Mouse (Mus musculus): ENCODE measurements at regions not wholly inside any gene's neighbourhood (a gene's known extent, or its start where the extent isn't known, plus 50 kb on each side); places are given as distances from the start of the nearest gene placed in this dataset.

DNA sequence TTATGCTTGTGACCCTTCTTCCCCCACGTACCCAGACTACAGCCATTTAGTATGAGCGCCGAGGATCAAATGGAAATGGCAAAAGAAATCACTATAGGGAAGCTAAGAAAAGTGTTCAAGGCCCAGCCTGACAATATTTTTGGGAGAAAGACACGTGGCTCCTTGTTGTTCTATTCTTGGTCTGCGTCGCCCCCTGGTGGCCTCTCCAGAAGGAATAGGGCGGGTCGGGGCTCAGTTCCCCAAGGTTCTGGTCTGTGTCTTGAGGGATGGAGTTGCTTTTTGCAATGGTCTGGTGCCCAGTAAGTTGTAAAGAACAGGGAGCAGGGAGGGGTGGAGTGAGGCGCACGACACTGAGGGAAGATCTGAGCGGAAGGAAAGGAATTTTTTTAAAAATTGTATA, 264.4 kb upstream of the Nfe2l3 start:
- no peak overlapping the region for H3K4me3 ChIP-seq (replicated peaks in 1 of 3; ENCODE audit: low read depth in 2 of 3, low read length in 2 of 3, poor library complexity in 1 of 3)

DNA sequence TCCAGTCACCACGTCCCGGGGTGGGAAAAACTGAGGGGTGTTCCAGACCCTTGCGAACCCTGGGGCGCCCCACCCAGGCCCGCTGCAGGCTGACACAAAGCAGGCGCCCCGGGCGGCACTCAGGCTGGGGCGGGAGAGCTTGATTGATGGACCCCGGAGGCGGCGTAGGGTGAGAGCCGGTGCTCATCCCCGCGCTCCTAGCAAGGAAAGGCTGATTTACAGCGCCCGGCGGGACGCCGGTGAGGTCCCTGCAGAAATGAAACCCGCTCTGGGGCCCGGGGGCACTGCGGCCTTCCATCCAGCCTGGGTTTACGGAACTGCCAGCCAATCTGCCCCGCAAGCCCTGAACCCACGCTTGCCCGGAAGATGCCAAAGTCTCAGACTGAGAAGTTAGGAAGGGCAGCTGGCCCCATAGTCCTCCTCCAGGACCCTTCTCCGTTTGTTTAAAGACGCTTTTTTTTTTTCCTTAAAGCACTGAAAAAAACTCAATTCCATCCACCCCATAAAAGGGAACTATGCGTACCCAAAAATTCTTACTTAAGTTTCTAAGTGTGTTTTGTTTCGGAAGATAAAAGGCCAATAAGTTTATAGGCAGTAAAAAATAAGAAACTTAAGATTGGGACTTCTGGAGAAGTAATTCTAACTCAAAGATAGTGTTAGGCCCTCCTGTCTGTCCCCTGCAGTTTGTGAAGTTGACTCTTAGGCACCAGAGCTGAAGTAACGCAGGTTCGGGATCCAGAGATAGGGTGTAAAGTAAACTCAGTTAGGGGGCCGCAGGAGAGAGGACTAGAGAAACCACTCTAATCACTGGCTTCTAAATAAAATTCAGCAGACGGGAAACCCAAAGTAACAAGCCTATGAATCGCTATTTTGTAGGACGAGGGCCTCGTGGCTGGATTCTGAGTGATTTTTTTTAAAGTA, 263.4 kb upstream of the Nfe2l3 start:
- H3K4me3 ChIP-seq (replicated peaks in 1 of 3; ENCODE audit: low read depth in 2 of 3, low read length in 2 of 3, poor library complexity in 1 of 3) = no peak overlapping the region
- in situ Hi-C loops (cut with MboI; ENCODE audit: low pct_ligation_motif_present, low pct_unique_long_range_greater_than_20kb, low sequenced_read_pairs) = loop anchor here (5.0 to 25.0 kb wide), 2 partner anchors 182 to 362 kb away; no protein-coding TSS in a partner anchor

More for the DNA sequence above, 264.4 kb upstream of the Nfe2l3 start:
- Histone ChIP-seq H3K79me2 (replicated peaks; ENCODE audit: control insufficient read depth, extremely low read depth, insufficient read depth, poor library complexity, severe bottlenecking) (no peaks in the 10 kb centered on the region), H3K4me1 (ENCODE audit: control insufficient read depth in 1 of 2, insufficient read depth in 2 of 2) (peaks cover 2 to 5% of the 10 kb centered on the region in 2 experiments; a peak in 3 of 4 replicates), H3K9ac (ENCODE audit: insufficient read depth, low read depth) (no peak overlapping the region), H3K27me3 (replicated peaks) (no peaks in the 10 kb centered on the region), H3K36me3 (replicated peaks in 1 of 2; ENCODE audit: control insufficient read depth in 1 of 2, insufficient read depth in 1 of 2, low read length in 1 of 2) (no peaks in the 10 kb centered on the region), H3K27ac (ENCODE audit: insufficient read depth, low read depth) (no peak overlapping the region), H3K4me2 (ENCODE audit: insufficient read depth, low read depth, poor library complexity, severe bottlenecking) (no peak overlapping the region), H3K9me3 (replicated peaks; ENCODE audit: low read length) (no peaks in the 10 kb centered on the region)
- in situ Hi-C loops (cut with MboI; ENCODE audit: low pct_ligation_motif_present, low pct_unique_long_range_greater_than_20kb, low sequenced_read_pairs) = loop anchor here (5.0 to 25.0 kb wide), 2 partner anchors 181 to 361 kb away; no protein-coding TSS in a partner anchor
- dilution Hi-C loops (cut with MboI; ENCODE audit: extremely low pct_ligation_motif_present, extremely low pct_unique_long_range_greater_than_20kb, low sequenced_read_pairs) = no loop called here
- TF ChIP-seq RAD21 (IDR thresholded peaks at IDR 0.05; ENCODE audit: low read depth, low read length) = peak; percentile 89
- TF ChIP-seq ETS1 (conservative IDR thresholded peaks at IDR 0.05; ENCODE audit: low read depth, low read length) = no peak
- no peak for TF ChIP-seq ELF1 (IDR thresholded peaks at IDR 0.05; ENCODE audit: low read depth, low read length)
- TF ChIP-seq SMC3 (IDR thresholded peaks at IDR 0.05; ENCODE audit: low read depth, low read length) = peak; percentile 68
- no peak for TF ChIP-seq ZNF384 (IDR thresholded peaks at IDR 0.05; ENCODE audit: low read depth, low read length)
- TF ChIP-seq SIN3A (IDR thresholded peaks at IDR 0.05; ENCODE audit: low read length) = no peak
- no peak for TF ChIP-seq ZKSCAN1 (IDR thresholded peaks at IDR 0.05; ENCODE audit: borderline replicate concordance, low read depth, low read length)
- TF ChIP-seq MAX (IDR thresholded peaks at IDR 0.05; ENCODE audit: low read length) = peak; percentile 96
- TF ChIP-seq HCFC1 (IDR thresholded peaks at IDR 0.05; ENCODE audit: low read depth, low read length) = no peak
- 0 out of 2 replicates have a peak, but pooled peaks have one; percentile 14 for TF ChIP-seq TCF12 (IDR thresholded peaks at IDR 0.05; ENCODE audit: low read depth, low read length)
- no peak for TF ChIP-seq KAT2A (IDR thresholded peaks at IDR 0.05; ENCODE audit: insufficient replicate concordance, low read length)
- TF ChIP-seq IRF4 (IDR thresholded peaks at IDR 0.05; ENCODE audit: low read depth, low read length) = 0 out of 2 replicates have a peak, but pooled peaks have one; percentile 32
- peak; percentile 40; the same call in 1 of the 2 replicates for TF ChIP-seq BHLHE40 (IDR thresholded peaks at IDR 0.05; ENCODE audit: low read depth, low read length)
- 0 out of 2 replicates have a peak, but pooled peaks have one; percentile 23 for TF ChIP-seq USF2 (conservative IDR thresholded peaks at IDR 0.05; ENCODE audit: low read depth, low read length)
- peak; percentile 48 to 86; a peak in 3 of 4 replicates for TF ChIP-seq CTCF (conservative IDR thresholded peaks at IDR 0.05 in 1 of 2, IDR thresholded peaks at IDR 0.05 in 1 of 2; ENCODE audit: low read depth in 2 of 2, low read length in 2 of 2)
- TF ChIP-seq ZC3H11A (IDR thresholded peaks at IDR 0.05; ENCODE audit: low read depth, low read length) = 0 out of 2 replicates have a peak, but pooled peaks have one; percentile 8
- no peak for TF ChIP-seq ZMIZ1 (IDR thresholded peaks at IDR 0.05; ENCODE audit: low read depth, low read length)
- no peak for TF ChIP-seq MAZ (IDR thresholded peaks at IDR 0.05; ENCODE audit: low read depth, low read length)
- no peak for TF ChIP-seq E2F4 (IDR thresholded peaks at IDR 0.05; ENCODE audit: insufficient replicate concordance, low read depth, low read length)
- peak; percentile 71 for TF ChIP-seq MXI1 (IDR thresholded peaks at IDR 0.05; ENCODE audit: low read depth, low read length)
- no peak for TF ChIP-seq PAX5 (IDR thresholded peaks at IDR 0.05; ENCODE audit: low read length)
- TF ChIP-seq CHD2 (IDR thresholded peaks at IDR 0.05; ENCODE audit: low read length) = no peak
- no peak; the same call in 1 of the 2 replicates for TF ChIP-seq NELFE (IDR thresholded peaks at IDR 0.05; ENCODE audit: low read depth, low read length)
- TF ChIP-seq TBP (conservative IDR thresholded peaks at IDR 0.05; ENCODE audit: low read depth, low read length) = no peak
- peak; percentile 98 for TF ChIP-seq MYC (IDR thresholded peaks at IDR 0.05; ENCODE audit: low read depth, low read length)
- TF ChIP-seq USF1 (IDR thresholded peaks at IDR 0.05; ENCODE audit: low read depth, low read length) = peak; percentile 59
- no peak for TF ChIP-seq CHD1 (IDR thresholded peaks at IDR 0.05; ENCODE audit: low read depth, low read length)
- no peak for TF ChIP-seq POLR2A (IDR thresholded peaks at IDR 0.05; ENCODE audit: low read depth, low read length)
- no peak for TF ChIP-seq JUND (conservative IDR thresholded peaks at IDR 0.05; ENCODE audit: low read depth, low read length)
- TF ChIP-seq NRF1 (IDR thresholded peaks at IDR 0.05; ENCODE audit: low read depth, low read length) = no peak
- TF ChIP-seq RCOR1 (conservative IDR thresholded peaks at IDR 0.05; ENCODE audit: low read depth, low read length) = no peak
- no peak for TF ChIP-seq MAFK (IDR thresholded peaks at IDR 0.05; ENCODE audit: insufficient replicate concordance, low read length)
- no peak for TF ChIP-seq EP300 (IDR thresholded peaks at IDR 0.05; ENCODE audit: low read length)
- no peak for TF ChIP-seq GABPA (IDR thresholded peaks at IDR 0.05; ENCODE audit: insufficient replicate concordance, low read depth, low read length)
- TF ChIP-seq MEF2A (IDR thresholded peaks at IDR 0.05; ENCODE audit: borderline replicate concordance, low read depth, low read length) = no peak; the same call in 1 of the 2 replicates
- TF ChIP-seq UBTF (IDR thresholded peaks at IDR 0.05; ENCODE audit: low read depth, low read length) = no peak
- TF ChIP-seq POLR2AphosphoS2 (IDR thresholded peaks at IDR 0.05; ENCODE audit: low read depth, low read length) = no peak
- no peak for TF ChIP-seq JUN (IDR thresholded peaks at IDR 0.05; ENCODE audit: insufficient read depth, low read depth, low read length)
- peak; percentile 74 for DNase-seq (ENCODE audit: extremely low read depth)

More for the DNA sequence above, 263.4 kb upstream of the Nfe2l3 start:
- no peak for DNase-seq (ENCODE audit: extremely low read depth)
- Histone ChIP-seq H3K27me3 (replicated peaks) (no peaks in the 10 kb centered on the region), H3K27ac (ENCODE audit: insufficient read depth, low read depth) (no peak overlapping the region), H3K9me3 (replicated peaks; ENCODE audit: low read length) (no peaks in the 10 kb centered on the region), H3K4me1 (ENCODE audit: control insufficient read depth in 1 of 2, insufficient read depth in 2 of 2) (peaks cover 2 to 10% of the 10 kb centered on the region in 2 experiments), H3K4me2 (ENCODE audit: insufficient read depth, low read depth, poor library complexity, severe bottlenecking) (no peak overlapping the region), H3K9ac (ENCODE audit: insufficient read depth, low read depth) (no peak overlapping the region), H3K36me3 (replicated peaks in 1 of 2; ENCODE audit: control insufficient read depth in 1 of 2, insufficient read depth in 1 of 2, low read length in 1 of 2) (no peaks in the 10 kb centered on the region), H3K79me2 (replicated peaks; ENCODE audit: control insufficient read depth, extremely low read depth, insufficient read depth, poor library complexity, severe bottlenecking) (no peaks in the 10 kb centered on the region)
- TF ChIP-seq ZMIZ1 (IDR thresholded peaks at IDR 0.05; ENCODE audit: low read depth, low read length) (no peak), CHD2 (IDR thresholded peaks at IDR 0.05; ENCODE audit: low read length) (no peak), RAD21 (IDR thresholded peaks at IDR 0.05; ENCODE audit: low read depth, low read length) (no peak), ZC3H11A (IDR thresholded peaks at IDR 0.05; ENCODE audit: low read depth, low read length) (no peak), MEF2A (IDR thresholded peaks at IDR 0.05; ENCODE audit: borderline replicate concordance, low read depth, low read length) (no peak)
- dilution Hi-C loops (cut with MboI; ENCODE audit: extremely low pct_ligation_motif_present, extremely low pct_unique_long_range_greater_than_20kb, low sequenced_read_pairs) = no loop called here
